Mouse (Mus musculus) telencephalon, adult 2 months (tissue): ENCODE measurements around the gene Cubn.

Experiments used
- DNase-seq: peaks from one replicate; pipeline ENCODE4 v3.0.0-alpha.2; 2011; ENCODE audit warnings: low read depth, low spot score

Cubn gene

DNA sequence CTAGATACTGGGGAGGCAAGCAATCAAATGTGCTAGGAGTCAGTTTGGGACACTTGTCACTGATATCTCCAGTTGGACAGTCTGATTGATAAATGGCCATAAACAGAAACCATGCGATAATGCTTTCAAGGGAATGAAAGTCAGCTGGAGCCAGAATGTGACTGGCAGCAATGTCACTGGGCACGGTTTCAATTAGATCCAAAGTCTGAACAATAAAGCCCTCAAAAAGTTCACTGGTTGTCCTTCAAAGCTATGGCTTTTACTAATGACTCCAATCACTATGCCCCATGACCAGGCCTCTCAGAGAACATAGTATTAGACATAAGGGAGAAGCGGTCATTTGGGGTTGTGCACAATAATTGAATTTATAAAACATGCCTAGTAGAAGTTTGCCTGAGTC lies 7.0 kb downstream of the Cubn start:
- no peak for DNase-seq

- DNase-seq = no peak
Observed at GRCm38 (mm10) chr2:13480744-13481143, 10.9 kb downstream of the Cubn start.

- DNase-seq = no peak
Observed at GRCm38 (mm10) chr2:13479165-13479564, 12.4 kb downstream of the Cubn start.

DNA sequence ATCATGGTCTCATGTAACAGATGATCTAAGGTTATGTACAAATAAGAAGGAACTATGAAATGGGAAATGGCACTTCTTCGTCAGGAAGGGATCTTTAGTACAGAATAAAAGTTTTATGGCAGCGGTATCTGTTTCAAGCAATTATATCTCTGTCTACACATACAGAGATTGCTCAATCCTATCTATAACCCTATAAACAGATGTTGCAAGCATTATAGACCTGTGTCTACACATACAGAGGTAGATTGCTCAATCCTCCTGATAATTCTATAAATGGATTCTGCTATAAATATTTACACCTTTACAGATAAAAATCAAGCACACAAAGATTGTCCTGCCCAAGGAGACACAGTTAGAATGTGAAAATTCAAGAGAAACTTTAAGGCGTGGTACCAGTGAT lies 21.5 kb downstream of the Cubn start:
- no peak for DNase-seq

DNA sequence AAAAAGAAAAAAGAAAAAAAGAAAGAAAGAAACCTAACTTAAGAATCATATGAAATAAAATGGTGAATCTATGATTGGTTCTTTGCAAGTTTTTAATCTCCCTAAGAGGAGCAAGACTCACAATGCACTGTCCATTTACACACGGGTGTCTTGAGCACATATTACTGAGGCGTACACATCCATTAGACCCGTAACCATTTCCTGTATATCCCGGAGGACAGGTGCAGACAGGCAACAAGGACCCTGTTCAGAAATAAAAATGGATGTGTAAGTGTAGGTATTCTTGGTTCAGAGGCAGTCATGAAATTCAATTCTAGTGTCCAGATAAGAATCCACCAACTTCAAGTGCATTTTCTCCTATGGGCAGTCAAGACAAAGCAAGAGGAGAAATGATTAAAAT lies 22.0 kb downstream of the Cubn start:
- DNase-seq = no peak

GRCm38 (mm10) chr2:13466685-13467084 lies 24.9 kb downstream of the Cubn start:
- DNase-seq = no peak

DNA sequence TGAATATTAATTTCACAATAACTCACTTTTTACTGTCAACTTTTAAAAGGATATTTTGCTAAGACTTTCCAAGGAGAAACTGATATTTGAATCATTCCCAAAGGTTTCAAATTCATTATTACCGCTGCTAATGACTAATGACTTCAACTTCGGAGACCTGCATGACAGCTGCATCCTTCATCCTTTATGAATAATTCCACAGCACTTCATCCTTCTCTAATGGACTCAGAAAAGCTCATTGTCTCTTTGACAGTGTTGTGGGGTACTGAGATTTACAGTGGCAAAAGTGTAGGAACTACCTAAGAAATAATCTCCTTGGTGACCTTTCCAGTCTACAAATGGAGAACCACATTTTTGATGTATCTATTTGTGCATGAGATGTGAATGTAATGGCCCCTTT lies 33.5 kb downstream of the Cubn start:
- no peak for DNase-seq

GRCm38 (mm10) chr2:13456821-13457220 lies 34.8 kb downstream of the Cubn start:
- DNase-seq = no peak

DNA sequence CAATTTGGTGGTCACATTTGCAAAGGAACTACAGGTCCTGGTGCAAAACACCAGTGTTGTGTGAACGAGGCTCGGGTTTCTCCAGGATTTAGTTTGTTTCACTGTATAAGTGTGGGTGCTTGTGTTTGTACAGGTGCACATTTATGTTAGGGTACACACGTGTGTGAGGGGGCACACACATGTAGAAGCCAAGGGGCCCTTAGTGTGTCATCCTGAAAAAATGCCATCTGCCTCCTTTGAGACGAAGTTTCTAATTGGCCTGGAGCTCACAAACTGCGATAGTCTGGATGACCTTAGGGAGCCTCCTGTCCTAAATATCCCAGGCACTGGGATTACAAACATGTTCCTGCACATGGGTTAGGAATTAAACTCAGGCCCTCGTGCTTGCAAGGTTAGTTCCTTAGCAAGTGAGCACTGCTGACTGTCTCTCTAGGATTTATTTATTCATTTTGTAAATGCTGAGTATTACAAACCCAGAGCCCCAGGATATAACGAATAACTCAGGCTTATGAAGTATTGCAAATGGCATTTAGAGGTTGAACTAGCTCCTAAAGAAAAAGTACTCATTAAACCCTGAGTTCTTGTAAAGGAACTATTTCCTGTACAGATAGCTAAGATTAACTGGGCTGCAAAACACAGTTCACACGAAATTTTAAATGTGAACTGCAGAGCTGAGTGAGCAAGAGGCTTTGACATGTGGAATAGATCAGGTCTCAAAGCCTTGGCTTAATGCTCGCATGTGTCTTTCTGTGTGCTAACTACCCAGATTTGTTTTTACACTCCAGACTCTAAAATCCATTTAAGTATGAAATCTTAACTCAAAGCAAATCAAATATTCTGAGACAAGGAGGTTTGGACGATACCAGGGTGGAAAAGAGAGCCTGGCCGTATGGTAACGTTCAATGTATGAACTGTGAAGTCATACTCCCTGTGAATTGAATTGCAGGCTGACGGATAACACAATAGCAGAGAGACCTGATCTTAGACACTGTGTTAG lies 39.8 kb downstream of the Cubn start:
- no peak for DNase-seq

- DNase-seq = no peak
Observed at GRCm38 (mm10) chr2:13450895-13451294, 40.7 kb downstream of the Cubn start.

DNA sequence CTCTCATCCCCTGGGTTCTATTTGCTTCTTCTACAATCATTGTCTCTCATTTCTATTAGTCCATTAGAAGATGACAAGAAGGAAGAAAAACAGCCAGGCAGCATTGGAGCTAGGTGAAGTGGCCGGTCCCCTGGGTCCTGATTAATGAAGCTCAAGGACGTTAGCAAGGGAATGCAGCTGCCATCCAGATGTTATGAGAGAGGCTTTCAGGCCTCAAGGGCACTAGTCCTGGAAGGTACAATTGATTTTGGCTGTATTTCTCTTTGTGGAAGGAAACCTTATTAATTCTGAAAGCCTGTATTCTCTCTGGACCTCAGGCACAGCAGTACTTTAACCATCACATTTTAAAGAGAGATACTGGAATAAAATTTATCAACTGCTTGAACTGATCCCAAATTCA lies 41.1 kb downstream of the Cubn start:
- no peak for DNase-seq

DNA sequence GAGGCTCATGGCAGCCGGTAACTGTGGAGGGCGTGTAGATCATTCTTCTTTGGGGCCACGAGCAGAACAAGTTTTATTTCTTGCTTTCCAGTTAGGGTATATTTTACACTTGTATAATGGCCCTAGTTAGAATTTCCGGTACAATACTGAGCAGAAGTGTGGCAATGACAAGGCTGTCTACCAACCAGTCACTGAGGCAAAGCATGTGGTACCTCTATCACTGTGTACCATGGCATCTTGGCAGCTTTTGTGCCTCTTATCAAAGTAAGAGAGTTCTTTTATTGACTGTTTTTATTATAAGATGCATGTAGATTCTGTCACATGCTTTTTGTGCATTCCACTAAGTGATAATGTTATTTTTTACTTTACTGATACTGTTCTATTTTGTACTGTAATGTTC lies 46.5 kb downstream of the Cubn start:
- DNase-seq = no peak

GRCm38 (mm10) chr2:13438983-13439382 lies 52.6 kb downstream of the Cubn start:
- DNase-seq = no peak

DNA sequence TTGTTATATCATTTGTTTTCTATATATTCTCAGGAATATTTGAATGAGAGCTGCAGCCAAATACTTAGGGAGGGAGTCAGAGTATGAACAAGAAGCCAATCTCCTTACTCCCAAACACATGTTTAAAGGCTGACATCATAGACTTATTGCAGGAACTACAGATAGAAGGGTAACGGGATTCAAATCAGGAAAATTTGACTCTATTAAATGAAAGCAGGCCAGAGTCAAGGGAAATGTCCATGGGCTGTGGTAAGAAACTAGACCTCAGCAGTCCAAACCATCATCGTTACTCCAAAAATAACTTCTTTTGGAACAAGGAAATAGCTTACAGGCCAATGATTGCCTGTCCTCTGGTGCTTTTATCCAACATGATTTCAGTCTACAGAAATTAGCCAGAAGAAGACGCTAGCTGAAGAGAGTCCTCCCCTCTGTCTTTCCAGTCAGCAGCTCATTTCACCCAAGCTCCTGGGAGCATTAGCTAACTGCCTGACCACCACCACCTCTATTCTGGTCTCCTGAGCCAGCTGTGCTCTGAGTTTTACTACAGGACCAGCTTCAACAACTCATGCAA lies 53.3 kb downstream of the Cubn start:
- no peak for DNase-seq

- no peak for DNase-seq
Observed at GRCm38 (mm10) chr2:13432002-13432401, 59.6 kb downstream of the Cubn start.

GRCm38 (mm10) chr2:13421974-13422760 lies 69.4 kb downstream of the Cubn start:
- DNase-seq = no peak

DNA sequence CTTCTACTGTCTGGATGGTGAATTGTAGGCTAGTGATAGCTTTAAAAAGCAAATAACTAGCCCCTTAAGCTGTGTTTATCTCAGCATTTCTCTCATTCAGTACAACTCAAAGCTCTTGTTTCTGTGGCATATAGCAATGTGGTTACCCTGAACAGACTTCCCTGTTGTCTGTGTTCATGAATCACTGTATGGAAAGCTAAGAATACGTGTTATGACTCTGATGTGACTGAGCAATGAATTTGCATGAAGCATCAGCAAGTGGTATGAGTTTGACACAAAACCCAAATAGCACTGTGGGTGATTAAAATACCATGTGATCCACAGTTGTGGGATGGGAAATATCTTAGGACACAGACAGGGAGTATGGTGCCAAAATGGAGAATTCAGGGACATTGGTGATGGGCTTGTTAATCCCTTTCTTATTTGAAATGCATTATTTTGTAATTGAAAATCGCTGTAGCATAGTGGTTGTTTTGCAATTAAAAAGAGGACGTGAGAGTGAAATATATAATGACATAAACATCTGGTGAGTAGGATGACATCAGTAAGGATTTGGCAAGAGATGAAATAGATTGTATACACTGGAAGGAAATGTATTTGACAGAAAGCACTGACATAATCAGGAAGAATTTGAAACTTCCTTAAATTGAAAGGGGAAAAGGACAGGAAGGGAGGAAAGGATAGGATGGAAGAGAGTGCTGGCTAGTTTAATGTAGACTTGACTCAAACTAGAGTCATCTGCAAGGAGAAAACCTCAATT lies 74.7 kb downstream of the Cubn start:
- no peak for DNase-seq

- no peak for DNase-seq
Observed at GRCm38 (mm10) chr2:13413520-13414178, 78.0 kb downstream of the Cubn start.

GRCm38 (mm10) chr2:13410660-13411059 lies 81.0 kb downstream of the Cubn start:
- no peak for DNase-seq

GRCm38 (mm10) chr2:13409767-13410519 lies 81.7 kb downstream of the Cubn start:
- no peak for DNase-seq
